Mouse (Mus musculus): ENCODE data around the gene Rtl5. TPM values are rescaled to one million over a fixed set of nuclear protein-coding genes. Genes with fewer than 3 reads are reported as not detected.

Gene Rtl5
- total and polyA plus RNA-seq, 3 experiments: 0.03 to 0.04 TPM; not detected in 1

- no peak overlapping the region for H3K4me3 ChIP-seq (ENCODE audit: control insufficient read depth in 1 of 2, insufficient read depth in 1 of 2, low read depth in 2 of 2, low read length in 2 of 2)
- no peaks in the 10 kb centered on the region; a peak in 1 of 4 replicates for H3K36me3 ChIP-seq (ENCODE audit: control insufficient read depth in 1 of 2, insufficient read depth in 2 of 2, low read length in 2 of 2)
- no peak overlapping the region for H3K27ac ChIP-seq (ENCODE audit: control insufficient read depth, low read depth, low read length)
- no peaks in the 10 kb centered on the region for H3K9me3 ChIP-seq (replicated peaks; ENCODE audit: insufficient read depth, low read length)
- H3K4me1 ChIP-seq (ENCODE audit: control insufficient read depth in 1 of 2, insufficient read depth in 2 of 2, low read length in 2 of 2): peaks cover 0 to 2% of the 10 kb centered on the region in 2 experiments; a peak in 1 of 4 replicates
- no peak for DNase-seq (ENCODE audit: low read depth, low spot score)
- no peak for TF ChIP-seq MYB (IDR thresholded peaks at IDR 0.05; ENCODE audit: low read depth, low read length)
- H3K27me3 ChIP-seq (ENCODE audit: control insufficient read depth in 1 of 2, insufficient read depth in 2 of 2, low read length in 2 of 2): peaks cover 0 to 3% of the 10 kb centered on the region in 2 experiments; a peak in 1 of 4 replicates
- H3K9ac ChIP-seq (ENCODE audit: control insufficient read depth, low read depth, low read length, poor library complexity, severe bottlenecking): no peak overlapping the region
- no peaks in the 10 kb centered on the region for H3K79me2 ChIP-seq (ENCODE audit: control insufficient read depth, insufficient read depth, low read length, poor library complexity)
Measured at GRCm38 (mm10) chrX:102067118-102067517, 4.0 kb downstream of the Rtl5 start.

GRCm38 (mm10) chrX:102066134-102066533 is 5.0 kb downstream of the Rtl5 start:
- Histone ChIP-seq H3K4me3 (ENCODE audit: control insufficient read depth in 1 of 2, insufficient read depth in 1 of 2, low read depth in 2 of 2, low read length in 2 of 2) (no peak overlapping the region), H3K9ac (ENCODE audit: control insufficient read depth, low read depth, low read length, poor library complexity, severe bottlenecking) (no peak overlapping the region), H3K27ac (ENCODE audit: control insufficient read depth, low read depth, low read length) (no peak overlapping the region), H3K4me1 (ENCODE audit: control insufficient read depth in 1 of 2, insufficient read depth in 2 of 2, low read length in 2 of 2) (peaks cover 0 to 4% of the 10 kb centered on the region in 2 experiments; a peak in 1 of 4 replicates), H3K79me2 (ENCODE audit: control insufficient read depth, insufficient read depth, low read length, poor library complexity) (no peaks in the 10 kb centered on the region), H3K36me3 (ENCODE audit: control insufficient read depth in 1 of 2, insufficient read depth in 2 of 2, low read length in 2 of 2) (no peaks in the 10 kb centered on the region; a peak in 1 of 4 replicates), H3K9me3 (replicated peaks; ENCODE audit: insufficient read depth, low read length) (no peaks in the 10 kb centered on the region), H3K27me3 (ENCODE audit: control insufficient read depth in 1 of 2, insufficient read depth in 2 of 2, low read length in 2 of 2) (peaks cover 0 to 3% of the 10 kb centered on the region in 2 experiments; a peak in 1 of 4 replicates)
- TF ChIP-seq HCFC1 (IDR thresholded peaks at IDR 0.05; ENCODE audit: low read depth, low read length) (no peak), RAD21 (IDR thresholded peaks at IDR 0.05; ENCODE audit: low read depth, low read length) (peak; percentile 78), SMC3 (IDR thresholded peaks at IDR 0.05; ENCODE audit: low read depth, low read length) (peak; percentile 72), SIN3A (IDR thresholded peaks at IDR 0.05; ENCODE audit: low read length) (no peak), TAL1 (IDR thresholded peaks at IDR 0.05; ENCODE audit: low read length) (no peak), ELF1 (IDR thresholded peaks at IDR 0.05; ENCODE audit: low read depth, low read length) (no peak), ZC3H11A (IDR thresholded peaks at IDR 0.05; ENCODE audit: low read depth, low read length) (peak; percentile 54), MXI1 (IDR thresholded peaks at IDR 0.05; ENCODE audit: low read depth, low read length) (no peak), TCF12 (IDR thresholded peaks at IDR 0.05; ENCODE audit: low read depth, low read length) (no peak), CHD2 (IDR thresholded peaks at IDR 0.05; ENCODE audit: low read length) (no peak), CTCF (IDR thresholded peaks at IDR 0.05 in 2 of 3, conservative IDR thresholded peaks at IDR 0.05 in 1 of 3; ENCODE audit: control insufficient read depth in 1 of 3, insufficient read depth in 1 of 3, low read depth in 2 of 3, low read length in 3 of 3, poor library complexity in 1 of 3, severe bottlenecking in 1 of 3) (peak; percentile 65 to 80 (median 78)), NRF1 (IDR thresholded peaks at IDR 0.05; ENCODE audit: insufficient read depth, low read depth, low read length, poor library complexity, severe bottlenecking) (no peak)
- DNase-seq (ENCODE audit: low read depth, low spot score): peak; percentile 58

GRCm38 (mm10) chrX:102065213-102065775 is 5.8 kb downstream of the Rtl5 start:
- no peaks in the 10 kb centered on the region for H3K79me2 ChIP-seq (ENCODE audit: control insufficient read depth, insufficient read depth, low read length, poor library complexity)
- H3K9ac ChIP-seq (ENCODE audit: control insufficient read depth, low read depth, low read length, poor library complexity, severe bottlenecking): no peak overlapping the region
- peaks cover 0 to 7% of the 10 kb centered on the region in 2 experiments; a peak in 2 of 4 replicates for H3K4me1 ChIP-seq (ENCODE audit: control insufficient read depth in 1 of 2, insufficient read depth in 2 of 2, low read length in 2 of 2)
- no peak overlapping the region for H3K27ac ChIP-seq (ENCODE audit: control insufficient read depth, low read depth, low read length)
- no peak overlapping the region for H3K4me3 ChIP-seq (ENCODE audit: control insufficient read depth in 1 of 2, insufficient read depth in 1 of 2, low read depth in 2 of 2, low read length in 2 of 2)
- H3K9me3 ChIP-seq (replicated peaks; ENCODE audit: insufficient read depth, low read length): no peaks in the 10 kb centered on the region
- no peaks in the 10 kb centered on the region; a peak in 1 of 4 replicates for H3K27me3 ChIP-seq (ENCODE audit: control insufficient read depth in 1 of 2, insufficient read depth in 2 of 2, low read length in 2 of 2)
- no peak for TF ChIP-seq EP300 (IDR thresholded peaks at IDR 0.05; ENCODE audit: low read depth in 1 of 2, low read length in 2 of 2)
- TF ChIP-seq NRF1 (IDR thresholded peaks at IDR 0.05; ENCODE audit: insufficient read depth, low read depth, low read length, poor library complexity, severe bottlenecking): no peak
- no peak for TF ChIP-seq MAFK (IDR thresholded peaks at IDR 0.05; ENCODE audit: borderline replicate concordance, low read depth, low read length)
- TF ChIP-seq RAD21 (IDR thresholded peaks at IDR 0.05; ENCODE audit: low read depth, low read length): no peak
- TF ChIP-seq CTCF (IDR thresholded peaks at IDR 0.05 in 2 of 3, conservative IDR thresholded peaks at IDR 0.05 in 1 of 3; ENCODE audit: control insufficient read depth in 1 of 3, insufficient read depth in 1 of 3, low read depth in 2 of 3, low read length in 3 of 3, poor library complexity in 1 of 3, severe bottlenecking in 1 of 3): no peak
- no peak for TF ChIP-seq ELF1 (IDR thresholded peaks at IDR 0.05; ENCODE audit: low read depth, low read length)
- no peak for TF ChIP-seq USF1 (IDR thresholded peaks at IDR 0.05; ENCODE audit: low read depth, low read length)
- DNase-seq (ENCODE audit: low read depth, low spot score): peak; percentile 36
- H3K36me3 ChIP-seq (ENCODE audit: control insufficient read depth in 1 of 2, insufficient read depth in 2 of 2, low read length in 2 of 2): peaks cover 0 to 3% of the 10 kb centered on the region in 2 experiments; a peak in 2 of 4 replicates

Measured in MEL (cell line).